Mouse (Mus musculus) T-cell, adult 2 months (primary cell): ENCODE measurements around the gene Rnf185.

Experiments used
- DNase-seq: peaks from one replicate; pipeline ENCODE4 v3.0.0; 2022; ENCODE audit warnings: low spot score

Rnf185 gene

GRCm38 (mm10) chr11:3444875-3445274 lies 7.3 kb downstream of the Rnf185 start:
- DNase-seq, result no peak

GRCm38 (mm10) chr11:3443091-3443490 lies 9.1 kb downstream of the Rnf185 start:
- DNase-seq, result no peak

- DNase-seq, result no peak
These were observed 9.5 kb downstream of the Rnf185 start for GRCm38 (mm10) chr11:3442677-3443076.

- DNase-seq, result no peak
These were observed 10.3 kb downstream of the Rnf185 start for GRCm38 (mm10) chr11:3441696-3442443.

- no peak for DNase-seq
These were observed 14.5 kb downstream of the Rnf185 start for GRCm38 (mm10) chr11:3437621-3438020.

GRCm38 (mm10) chr11:3433809-3434208 lies 18.4 kb downstream of the Rnf185 start:
- DNase-seq, result no peak

- DNase-seq, result no peak
These were observed 20.1 kb downstream of the Rnf185 start for GRCm38 (mm10) chr11:3431976-3432603.

GRCm38 (mm10) chr11:3431515-3431914 lies 20.6 kb downstream of the Rnf185 start:
- no peak for DNase-seq

GRCm38 (mm10) chr11:3428632-3429031 lies 23.5 kb downstream of the Rnf185 start:
- no peak for DNase-seq

- no peak for DNase-seq
These were observed 24.4 kb downstream of the Rnf185 start for GRCm38 (mm10) chr11:3427697-3428230.

GRCm38 (mm10) chr11:3422242-3422641 lies 29.9 kb downstream of the Rnf185 start:
- DNase-seq, result no peak

GRCm38 (mm10) chr11:3418741-3419140 lies 33.4 kb downstream of the Rnf185 start:
- DNase-seq, result no peak

- no peak for DNase-seq
These were observed 34.4 kb downstream of the Rnf185 start for GRCm38 (mm10) chr11:3417795-3418194.

GRCm38 (mm10) chr11:3416399-3416798 lies 35.8 kb downstream of the Rnf185 start:
- DNase-seq, result no peak

- DNase-seq, result no peak
These were observed 40.1 kb downstream of the Rnf185 start for GRCm38 (mm10) chr11:3412111-3412510.

- peak; percentile 94 for DNase-seq
These were observed 43.0 kb downstream of the Rnf185 start, which contains the start of gene Limk2 for GRCm38 (mm10) chr11:3408997-3409732. Gene Limk2 (minus strand): TSS chr11:3409189.

GRCm38 (mm10) chr11:3408131-3408996 lies 43.8 kb downstream of the Rnf185 start:
- DNase-seq, result peak; percentile 5

- no peak for DNase-seq
These were observed 47.7 kb downstream of the Rnf185 start for GRCm38 (mm10) chr11:3404287-3405047.

- no peak for DNase-seq
These were observed 49.1 kb downstream of the Rnf185 start for GRCm38 (mm10) chr11:3403024-3403423.

GRCm38 (mm10) chr11:3398318-3398717 lies 53.8 kb downstream of the Rnf185 start:
- no peak for DNase-seq

- DNase-seq, result no peak
These were observed 55.6 kb downstream of the Rnf185 start for GRCm38 (mm10) chr11:3396562-3396961.
